Comparison of ENCODE assay signal across 12 mouse cellular contexts in the genomic region with DNA sequence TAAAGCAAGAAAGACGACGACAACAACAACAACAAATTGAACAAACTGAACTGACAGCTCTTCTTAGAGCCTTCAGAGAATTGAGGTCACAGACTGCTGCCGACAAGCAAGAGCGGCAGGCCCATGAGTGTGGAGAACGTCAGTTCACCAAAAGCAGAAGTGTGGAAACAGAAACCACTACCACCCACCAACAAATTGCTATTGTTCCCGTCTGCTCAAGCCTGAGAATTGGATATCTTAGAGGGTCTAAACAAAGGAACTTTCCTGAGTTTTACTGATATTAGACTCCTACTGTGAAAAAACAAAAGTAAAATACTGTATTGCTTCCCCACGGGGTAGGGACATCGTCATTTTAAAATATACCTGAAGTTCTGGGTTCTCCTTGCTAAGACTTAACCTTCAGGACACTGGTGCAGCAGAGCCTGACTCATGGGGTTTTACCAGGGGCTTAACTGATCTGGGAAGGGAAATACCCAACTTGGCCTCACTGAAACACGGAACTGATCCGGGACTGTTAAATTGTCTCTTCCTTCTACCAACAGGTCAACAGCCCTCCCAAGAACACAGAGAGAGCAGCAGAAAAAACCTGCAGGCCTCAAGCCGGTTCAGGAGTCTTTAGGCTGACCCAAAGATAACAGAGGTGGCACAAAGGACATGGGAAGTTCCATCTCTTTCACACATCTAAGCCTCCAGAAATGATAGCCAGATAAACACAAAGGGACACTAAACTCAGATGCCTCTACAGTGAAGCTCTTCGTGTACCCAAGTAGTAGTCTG.
DNase-seq lines count a peak whose midpoint lies in the region; ATAC-seq and TF ChIP-seq lines count a peak whose summit lies in the region.
"Had no signal": no experiment of that assay in that cellular context is flagged by ENCODE, and none has a peak within 500 bp of the region (broad histone marks: within the 10 kb centered on the region; RNA-seq: fewer than 3 reads in every experiment).

No protein-coding gene starts in this region.

- no peaks in the 10 kb centered on the region for H3K9me3 ChIP-seq in hindbrain, embryonic 10.5 days
- H3K9me3 ChIP-seq: embryonic facial prominence, embryonic 15.5 days; limb, embryonic 13.5 days had no signal

- ATAC-seq in Patski, result no peak

- H3K27ac ChIP-seq in layer of hippocampus, adult 2 months, result peak overlapping the region; percentile 39; the same call in 1 of the 2 replicates
- no peak overlapping the region for H3K27ac ChIP-seq in hindbrain, embryonic 10.5 days
- H3K27ac ChIP-seq: embryonic facial prominence, embryonic 15.5 days; limb, embryonic 13.5 days had no signal

- no peak for TF ChIP-seq CTCF in layer of hippocampus, adult 2 months (conservative IDR thresholded peaks at IDR 0.05)
- TF ChIP-seq CTCF in Patski (IDR thresholded peaks at IDR 0.05), result no peak

- no peaks in the 10 kb centered on the region for H3K27me3 ChIP-seq in Patski
- H3K27me3 ChIP-seq in hindbrain, embryonic 10.5 days (ENCODE audit: insufficient read depth, poor library complexity, severe bottlenecking), result no peaks in the 10 kb centered on the region
- H3K27me3 ChIP-seq: embryonic facial prominence, embryonic 15.5 days; limb, embryonic 13.5 days had no signal

- WGBS in hindbrain, embryonic 10.5 days, result 83% methylated on average over 12 of the region's 12 CpGs

- POLR2A ChIA-PET in Patski (lab: Charles Lee), result interaction anchor here (0.7 kb wide), 1 partner anchor 30 kb away, joined by 3 read pairs; no protein-coding TSS in a partner anchor

- no peak for DNase-seq in layer of hippocampus, adult 2 months (ENCODE audit: low spot score in 2 of 2)
- DNase-seq in layer of hippocampus, postnatal 25 days (ENCODE audit: extremely low spot score in 1 of 2, low spot score in 1 of 2), result no peak
- peak; percentile 6 for DNase-seq in Patski (ENCODE audit: low read depth, low spot score)
- DNase-seq in lung, postnatal 4 days, result peak; percentile 39 to 42
- DNase-seq in spleen, postnatal 36 days (ENCODE audit: low spot score in 2 of 2), result peak; percentile 86 to 87
- no peak for DNase-seq in embryo, embryonic 11 days
- no peak for DNase-seq in cerebellum, adult 18-20 months
- DNase-seq in hindbrain, embryonic 10.5 days (ENCODE audit: low spot score), result no peak
- DNase-seq: gastrocnemius, postnatal 36 days; kidney, adult 18-20 months had no signal

- in situ Hi-C loops in Patski (cut with MboI; ENCODE audit: low pct_unique_long_range_greater_than_20kb), result no loop called here

- CTCF ChIA-PET in Patski (lab: Charles Lee), result no interaction called here

- no peak overlapping the region for H3K4me3 ChIP-seq in layer of hippocampus, adult 2 months
- no peak overlapping the region for H3K4me3 ChIP-seq in hindbrain, embryonic 10.5 days
- H3K4me3 ChIP-seq: embryonic facial prominence, embryonic 15.5 days; limb, embryonic 13.5 days had no signal

- H3K4me1 ChIP-seq in hindbrain, embryonic 10.5 days (replicated peaks), result peaks cover 10% of the 10 kb centered on the region

- H3K36me3 ChIP-seq in hindbrain, embryonic 10.5 days, result no peaks in the 10 kb centered on the region
- H3K36me3 ChIP-seq: embryonic facial prominence, embryonic 15.5 days; limb, embryonic 13.5 days had no signal

Comparison
In these comparisons a context has a peak if more than half of its experiments do, and no peak if none do; other contexts are left out.
1. DNase-seq: peak in Patski (single experiment), lung, postnatal 4 days (2 of 2) and spleen, postnatal 36 days (2 of 2); none in layer of hippocampus, adult 2 months (0 of 2), layer of hippocampus, postnatal 25 days (0 of 2), embryo, embryonic 11 days (single experiment), cerebellum, adult 18-20 months (0 of 2) and hindbrain, embryonic 10.5 days (single experiment).